Mouse (Mus musculus) hindbrain, embryonic 10.5 days (tissue): Measurements from ENCODE around the gene Chit1. TPM values are rescaled to one million over a fixed set of nuclear protein-coding genes. Genes with fewer than 3 reads are reported as not detected.

ENCODE experiments used
- DNase-seq: peaks from one replicate; pipeline ENCODE4 v3.0.0-alpha.2; 2017; ENCODE audit warnings: low spot score
- H3K27ac ChIP-seq: fragments of 300-500 bp; sonication (generic); 2 replicates; pipeline ENCODE4 v1.5.1; 2016; ENCODE audit warnings: mild to moderate bottlenecking, moderate library complexity
- H3K27me3 ChIP-seq: fragments of 300-500 bp; sonication (generic); 2 replicates; pipeline ENCODE4 v1.6.1; 2016; ENCODE audit warnings: mild to moderate bottlenecking; ENCODE audit not compliant: poor library complexity, insufficient read depth, severe bottlenecking
- H3K36me3 ChIP-seq: fragments of 300-500 bp; sonication (generic); 2 replicates; pipeline ENCODE4 v1.6.1; 2016; ENCODE audit warnings: mild to moderate bottlenecking, moderate library complexity
- H3K4me1 ChIP-seq: fragments of 300-500 bp; sonication (generic); replicated peaks from 2 replicates; pipeline ENCODE4 v1.6.1; 2016; ENCODE audit warnings: mild to moderate bottlenecking
- H3K4me3 ChIP-seq: fragments of 300-500 bp; sonication (generic); 2 replicates; pipeline ENCODE4 v1.5.1; 2016; ENCODE audit warnings: mild to moderate bottlenecking, moderate library complexity
- H3K9me3 ChIP-seq: fragments of 300-500 bp; sonication (generic); 2 replicates; pipeline ENCODE4 v1.6.1; 2016; ENCODE audit warnings: mild to moderate bottlenecking, moderate library complexity
- WGBS: fragments of 180-500 bp; shearing (Covaris S2); methylation state at CpG from one replicate; pipeline ENCODE4 v1.1.7; 2016; 5-methylcytosine and 5-hydroxymethylcytosine counted together
- polyA plus RNA-seq: library from polyadenylated mRNA; unstranded; fragments of >200 nt; fragmentation: Nextera tagmentation; extraction: Ambion mirVana; gene quantifications from 2 replicates; pipeline ENCODE4 v1.2.1, GENCODE M21; 2016

Chit1 gene
- polyA plus RNA-seq, 1 experiment from 2014 or later, result not detected

DNA sequence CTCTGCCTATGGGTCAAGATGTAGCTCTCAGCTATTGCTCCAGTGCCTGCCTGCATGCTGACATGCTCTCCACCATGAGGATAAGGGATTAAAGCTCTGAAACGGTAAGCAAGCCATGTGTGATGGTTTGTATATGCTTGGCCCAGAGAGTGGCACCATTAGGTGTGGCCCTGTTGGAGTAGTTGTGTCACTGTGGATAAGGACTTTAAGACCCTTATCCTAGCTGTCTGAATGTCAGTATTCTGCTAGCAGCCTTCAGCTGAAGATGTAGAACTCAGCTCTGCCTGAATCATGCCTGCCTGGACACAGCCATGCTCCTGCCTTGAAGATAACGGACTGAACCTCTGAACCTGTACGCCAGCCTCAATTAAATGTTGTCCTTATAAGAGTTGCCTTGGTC lies 55.5 kb downstream of the Chit1 start:
- no peaks in the 10 kb centered on the region for H3K27me3 ChIP-seq
- DNase-seq, result no peak
- peaks cover 12% of the 10 kb centered on the region; the same call in 1 of the 2 replicates for H3K4me1 ChIP-seq
- no peaks in the 10 kb centered on the region for H3K9me3 ChIP-seq
- 96% methylated on average over 3 of the region's 3 CpGs for WGBS
- no peak overlapping the region for H3K27ac ChIP-seq
- H3K36me3 ChIP-seq, result no peaks in the 10 kb centered on the region
- H3K4me3 ChIP-seq, result no peak overlapping the region

DNA sequence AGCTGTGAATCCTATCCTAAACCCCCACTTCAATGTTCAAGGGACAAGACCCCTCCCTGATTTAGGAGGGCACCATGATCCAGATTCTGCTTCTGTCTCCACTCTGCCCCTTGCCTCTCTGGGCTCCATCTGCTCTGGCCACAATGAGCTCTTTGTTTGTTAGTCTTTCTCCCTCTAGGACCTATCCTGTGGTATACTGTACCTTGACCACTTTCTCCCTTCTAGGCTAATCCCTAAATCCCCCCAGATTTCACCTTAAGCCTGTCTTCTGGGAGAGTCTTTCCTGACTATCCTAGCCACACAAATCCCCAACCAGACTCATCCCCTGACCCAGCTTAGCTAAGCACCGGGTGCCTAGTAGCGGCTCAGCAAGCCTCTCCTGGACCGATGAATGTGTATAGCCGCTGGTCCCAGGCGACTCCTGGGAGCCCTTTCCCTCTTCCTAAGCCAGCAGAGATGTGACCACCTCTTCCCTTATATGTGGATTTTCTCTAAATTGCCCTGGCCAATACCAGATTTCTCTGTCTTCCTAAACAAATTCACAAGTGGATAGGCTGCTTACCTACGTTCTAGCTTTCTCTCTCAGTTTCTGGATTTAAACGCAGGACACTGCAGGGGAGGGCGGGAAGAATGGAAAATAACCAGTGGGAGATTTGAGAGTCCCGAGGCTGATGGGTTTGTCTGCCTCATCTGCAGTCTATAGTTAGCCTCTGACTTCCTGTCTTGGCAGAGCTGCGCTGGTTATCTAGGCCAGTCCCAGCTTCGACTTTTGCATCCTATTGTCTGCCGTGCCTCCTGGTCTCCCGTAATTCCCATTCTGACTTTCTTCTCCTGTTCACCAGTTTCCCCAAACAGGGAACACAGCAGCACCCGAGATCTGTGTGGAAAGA lies 56.6 kb downstream of the Chit1 start:
- Histone ChIP-seq H3K27me3 (no peaks in the 10 kb centered on the region), H3K4me3 (no peak overlapping the region), H3K4me1 (peaks cover 5% of the 10 kb centered on the region; the same call in 1 of the 2 replicates), H3K9me3 (no peaks in the 10 kb centered on the region), H3K27ac (no peak overlapping the region), H3K36me3 (no peaks in the 10 kb centered on the region)
- no peak for DNase-seq
- WGBS, result 57% methylated on average over 14 of the region's 14 CpGs

DNA sequence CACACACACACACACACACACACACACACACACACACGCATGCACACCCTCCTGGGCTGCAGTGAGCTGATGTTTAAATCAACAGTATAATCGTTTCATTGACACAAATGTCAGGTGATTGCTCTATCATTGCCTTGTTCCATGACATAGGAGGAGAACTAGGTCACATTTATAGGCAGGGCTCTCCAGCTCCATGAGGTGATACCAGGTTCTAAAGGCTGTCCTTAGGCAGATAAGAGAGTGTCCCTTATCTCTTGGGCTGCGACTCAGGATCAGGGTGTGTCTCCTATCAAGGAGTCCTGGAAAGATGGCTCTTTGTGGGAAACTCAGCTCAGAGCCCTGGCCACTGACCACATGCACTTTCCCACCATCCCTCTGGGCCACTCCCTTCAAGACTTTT lies 57.5 kb downstream of the Chit1 start:
- no peak for DNase-seq
- Histone ChIP-seq H3K4me1 (peaks cover 5% of the 10 kb centered on the region; the same call in 1 of the 2 replicates), H3K36me3 (no peaks in the 10 kb centered on the region), H3K27ac (no peak overlapping the region), H3K9me3 (no peaks in the 10 kb centered on the region), H3K27me3 (no peaks in the 10 kb centered on the region), H3K4me3 (no peak overlapping the region)
- WGBS, result 90% methylated on average over 3 of the region's 3 CpGs

DNA sequence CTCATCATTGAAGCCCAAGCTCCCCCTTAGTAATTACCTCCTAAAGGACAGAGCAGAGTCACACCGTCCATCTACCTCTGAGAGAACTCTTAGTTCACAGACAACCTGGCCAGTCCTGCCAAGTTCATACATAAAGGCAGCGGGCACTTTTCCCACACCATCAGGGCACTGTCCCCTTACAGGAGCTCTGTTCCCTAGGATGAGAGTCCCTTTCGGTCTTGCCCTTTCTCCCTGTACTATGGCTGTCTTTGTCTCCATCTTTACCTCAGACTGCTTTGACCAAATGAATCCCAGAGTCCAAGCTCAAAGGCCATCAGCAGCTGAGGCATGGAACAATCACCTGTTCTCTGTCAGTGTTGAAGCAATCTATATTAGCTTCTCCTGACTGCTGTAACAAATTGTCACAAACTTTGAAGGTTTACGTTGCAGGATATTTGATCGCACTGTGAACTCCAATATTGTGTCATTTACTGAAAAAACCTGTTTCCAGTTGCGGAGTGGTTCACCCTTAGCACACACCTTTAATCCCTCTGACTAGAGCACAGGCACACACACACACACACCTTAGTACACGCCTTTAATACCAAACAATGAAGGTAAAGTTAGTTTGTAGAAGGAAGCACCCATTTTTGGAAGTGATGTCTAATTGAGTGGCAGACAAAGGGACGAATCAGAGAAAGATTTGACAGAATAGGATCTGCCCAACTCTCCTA lies 58.1 kb downstream of the Chit1 start:
- DNase-seq, result no peak
- no peaks in the 10 kb centered on the region for H3K36me3 ChIP-seq
- no peaks in the 10 kb centered on the region for H3K9me3 ChIP-seq
- peaks cover 5% of the 10 kb centered on the region; the same call in 1 of the 2 replicates for H3K4me1 ChIP-seq
- no peak overlapping the region for H3K4me3 ChIP-seq
- H3K27ac ChIP-seq, result no peak overlapping the region
- H3K27me3 ChIP-seq, result no peaks in the 10 kb centered on the region
- WGBS, result 90% methylated on average over 8 of the region's 8 CpGs

DNA sequence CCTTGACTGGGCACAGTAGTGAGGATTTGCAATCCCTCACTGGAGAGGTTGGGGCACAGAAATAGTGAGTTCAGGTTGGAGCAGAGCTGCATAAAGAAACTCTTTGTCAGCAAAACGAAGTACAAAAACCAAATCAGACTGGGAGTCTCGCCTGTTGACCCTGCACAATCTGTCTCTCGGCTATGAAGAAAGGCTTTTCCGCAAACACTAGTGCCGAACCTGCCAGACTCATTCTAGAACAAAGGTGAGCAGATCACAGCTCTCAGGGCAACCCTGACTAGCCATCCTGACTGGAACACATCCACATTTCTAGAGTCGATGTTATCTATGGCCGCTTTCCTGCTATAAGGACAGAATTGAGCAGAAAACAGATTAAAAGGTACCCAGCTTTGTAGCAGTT lies 62.0 kb downstream of the Chit1 start:
- DNase-seq, result no peak
- no peaks in the 10 kb centered on the region for H3K9me3 ChIP-seq
- H3K4me1 ChIP-seq, result no peaks in the 10 kb centered on the region
- no peak overlapping the region for H3K4me3 ChIP-seq
- H3K36me3 ChIP-seq, result no peaks in the 10 kb centered on the region
- H3K27me3 ChIP-seq, result no peaks in the 10 kb centered on the region
- H3K27ac ChIP-seq, result no peak overlapping the region
- 66% methylated on average over 7 of the region's 7 CpGs for WGBS

DNA sequence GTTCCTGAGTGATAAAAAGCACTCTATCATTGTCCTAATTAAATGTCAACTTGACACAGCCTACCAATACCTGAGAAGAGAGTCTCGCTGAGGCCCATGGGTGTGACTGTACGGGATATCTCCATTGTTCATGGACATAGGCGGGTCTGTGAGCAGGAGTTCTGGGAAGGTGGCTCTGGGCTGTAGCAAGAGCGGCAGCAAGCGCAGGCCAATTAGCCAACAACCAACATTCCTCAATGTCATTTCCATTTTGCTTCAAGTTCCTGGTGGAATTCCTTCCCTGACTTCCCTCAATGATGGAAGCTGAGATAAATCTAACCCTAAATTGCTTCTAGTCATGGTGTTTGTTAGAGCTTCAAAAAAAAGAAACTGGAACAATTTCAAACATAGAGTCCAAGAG lies 66.9 kb downstream of the Chit1 start:
- Histone ChIP-seq H3K27me3 (peaks cover 6% of the 10 kb centered on the region; the same call in 1 of the 2 replicates), H3K9me3 (no peaks in the 10 kb centered on the region), H3K4me3 (no peak overlapping the region), H3K36me3 (no peaks in the 10 kb centered on the region), H3K27ac (no peak overlapping the region), H3K4me1 (peaks cover 25% of the 10 kb centered on the region)
- DNase-seq, result no peak
- WGBS, result 89% methylated on average over 5 of the region's 5 CpGs

DNA sequence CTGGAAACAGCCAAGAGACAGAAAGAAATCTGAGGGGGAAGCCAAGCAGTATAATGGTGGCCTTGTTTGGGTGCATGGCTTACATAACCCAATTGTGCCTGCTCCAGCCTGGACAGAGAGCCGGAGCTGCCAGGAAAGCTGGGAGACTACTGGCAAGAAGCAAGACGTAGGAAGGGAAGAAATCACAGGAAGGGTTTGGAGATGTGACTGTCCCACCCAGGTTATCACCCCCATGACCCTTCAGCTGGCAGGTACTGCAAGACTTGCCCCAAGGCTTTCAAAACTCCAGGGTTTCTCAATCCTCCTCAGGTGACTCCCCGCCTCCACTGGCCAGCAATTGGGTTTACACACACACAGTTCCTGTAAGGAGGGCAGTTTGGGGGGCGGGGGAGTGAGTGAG lies 71.0 kb downstream of the Chit1 start, which contains the start of gene Chil1:
TSS of gene Chil1 (plus strand) at position 152 of the 400 bp plus-strand sequence.
- no peak for DNase-seq
- Histone ChIP-seq H3K27me3 (peaks cover 6% of the 10 kb centered on the region; the same call in 1 of the 2 replicates), H3K9me3 (no peaks in the 10 kb centered on the region), H3K4me3 (no peak within 1 kb of the TSS), H3K36me3 (no peaks in the 10 kb centered on the region), H3K27ac (no peak within 1 kb of the TSS), H3K4me1 (peaks cover 25% of the 10 kb centered on the region)
- WGBS, result 45% methylated on average over 4 of the region's 4 CpGs

- no peaks in the 10 kb centered on the region for H3K36me3 ChIP-seq
- 90% methylated on average over 4 of the region's 4 CpGs for WGBS
- H3K9me3 ChIP-seq, result no peaks in the 10 kb centered on the region
- no peak for DNase-seq
- no peak overlapping the region for H3K4me3 ChIP-seq
- peaks cover 28% of the 10 kb centered on the region for H3K4me1 ChIP-seq
- H3K27me3 ChIP-seq, result peaks cover 15% of the 10 kb centered on the region
- H3K27ac ChIP-seq, result no peak overlapping the region
These were observed 73.0 kb downstream of the Chit1 start for GRCm38 (mm10) chr1:134184089-134184488.

GRCm38 (mm10) chr1:134188217-134188616 lies 77.2 kb downstream of the Chit1 start:
- H3K27ac ChIP-seq, result no peak overlapping the region
- DNase-seq, result no peak
- peaks cover 18% of the 10 kb centered on the region for H3K4me1 ChIP-seq
- WGBS, result 84% methylated on average over 5 of the region's 5 CpGs
- no peaks in the 10 kb centered on the region for H3K36me3 ChIP-seq
- peaks cover 19% of the 10 kb centered on the region for H3K27me3 ChIP-seq
- no peak overlapping the region for H3K4me3 ChIP-seq
- no peaks in the 10 kb centered on the region for H3K9me3 ChIP-seq

DNA sequence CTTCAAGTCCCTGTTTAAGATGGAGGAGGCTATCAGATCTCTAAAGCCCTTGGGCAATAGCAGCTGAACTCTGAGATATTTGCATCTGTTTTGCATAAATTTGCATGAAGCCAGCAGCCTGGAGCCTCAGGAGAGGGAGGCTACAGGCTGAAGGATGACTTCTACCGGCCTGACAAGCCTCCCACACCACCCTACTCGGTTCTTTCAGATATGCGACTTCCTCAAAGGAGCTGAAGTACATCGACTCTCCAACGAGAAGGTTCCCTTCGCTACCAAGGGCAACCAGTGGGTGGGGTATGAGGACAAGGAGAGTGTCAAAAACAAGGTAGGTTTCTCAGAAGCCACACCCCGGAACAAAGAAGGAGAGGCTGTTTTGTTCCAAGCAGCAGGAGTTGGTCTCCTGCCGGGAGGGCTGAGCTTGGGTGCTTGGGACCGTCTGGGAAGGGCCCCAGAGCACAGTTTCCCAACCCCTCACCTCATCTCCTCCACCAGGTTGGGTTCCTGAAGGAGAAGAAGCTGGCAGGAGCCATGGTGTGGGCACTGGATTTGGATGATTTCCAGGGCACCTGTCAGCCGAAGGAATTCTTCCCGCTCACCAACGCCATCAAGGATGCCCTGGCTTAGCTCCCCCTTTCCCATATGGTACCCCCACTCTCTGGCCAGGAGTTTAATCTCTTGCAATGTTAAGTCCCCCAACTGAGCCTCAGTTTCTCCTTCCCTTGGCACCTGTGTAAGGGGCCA lies 78.1 kb downstream of the Chit1 start:
- Histone ChIP-seq H3K27ac (peak overlapping the region; percentile 31), H3K4me3 (no peak overlapping the region), H3K9me3 (no peaks in the 10 kb centered on the region), H3K27me3 (peaks cover 19% of the 10 kb centered on the region), H3K36me3 (no peaks in the 10 kb centered on the region), H3K4me1 (peaks cover 28% of the 10 kb centered on the region)
- WGBS, result 31% methylated on average over 12 of the region's 12 CpGs
- no peak for DNase-seq

GRCm38 (mm10) chr1:134191192-134191591 lies 80.2 kb downstream of the Chit1 start:
- Histone ChIP-seq H3K4me1 (peaks cover 48% of the 10 kb centered on the region), H3K27me3 (peaks cover 19% of the 10 kb centered on the region)
- WGBS, result 90% methylated on average over 5 of the region's 5 CpGs

GRCm38 (mm10) chr1:134192024-134192423 lies 81.0 kb downstream of the Chit1 start:
- 50% methylated on average over 4 of the region's 4 CpGs for WGBS
- Histone ChIP-seq H3K27me3 (peaks cover 19% of the 10 kb centered on the region), H3K27ac (no peak overlapping the region), H3K4me3 (no peak overlapping the region), H3K36me3 (no peaks in the 10 kb centered on the region), H3K9me3 (no peaks in the 10 kb centered on the region), H3K4me1 (peaks cover 52% of the 10 kb centered on the region)
- DNase-seq, result no peak

More at GRCm38 (mm10) chr1:134191192-134191591, 80.2 kb downstream of the Chit1 start:
- no peak for DNase-seq
- no peak overlapping the region for H3K27ac ChIP-seq
- no peaks in the 10 kb centered on the region for H3K36me3 ChIP-seq
- no peak overlapping the region for H3K4me3 ChIP-seq
- no peaks in the 10 kb centered on the region for H3K9me3 ChIP-seq
